Mouse (Mus musculus) small intestine, adult 2 months (tissue): Measurements from ENCODE around the gene 1110051M20Rik. TPM values are rescaled to one million over a fixed set of nuclear protein-coding genes. Genes with fewer than 3 reads are reported as not detected.
A peak's percentile ranks its signal among the peaks of the same experiment; 100 is the strongest.

Source experiments
- H3K27ac ChIP-seq: fragments of 200-500 bp; 2 replicates; pipeline ENCODE4 v1.5.1; 2012; ENCODE audit warnings: low read depth, low read length, control low read depth, inconsistent platforms; ENCODE audit not compliant: insufficient read depth
- H3K27me3 ChIP-seq: fragments of 200-500 bp; 2 replicates; pipeline ENCODE4 v1.6.1; 2012; ENCODE audit warnings: mild to moderate bottlenecking, moderate library complexity, low read length, inconsistent platforms; ENCODE audit not compliant: control insufficient read depth, insufficient read depth
- H3K36me3 ChIP-seq: fragments of 200-500 bp; 2 replicates; pipeline ENCODE4 v1.6.1; 2012; ENCODE audit warnings: mild to moderate bottlenecking, low read length, control low read depth, inconsistent platforms; ENCODE audit not compliant: control insufficient read depth, insufficient read depth
- H3K4me1 ChIP-seq: fragments of 200-500 bp; 2 replicates; pipeline ENCODE4 v1.6.1; 2012; ENCODE audit warnings: low read length, inconsistent platforms, mixed read lengths; ENCODE audit not compliant: control insufficient read depth, insufficient read depth, insufficient read length
- H3K4me3 ChIP-seq: fragments of 200-500 bp; 2 replicates; pipeline ENCODE4 v1.5.1; 2012; ENCODE audit warnings: low read depth, mild to moderate bottlenecking, control low read depth, inconsistent platforms, low read length, moderate library complexity
- CTCF ChIP-seq: fragments of 200-500 bp; IDR thresholded peaks from 2 replicates; pipeline ENCODE4 v1.5.1; 2012; ENCODE audit warnings: low read depth, mild to moderate bottlenecking, control low read depth, inconsistent platforms, low read length, moderate library complexity, mixed read lengths; ENCODE audit not compliant: insufficient replicate concordance, insufficient read length; ENCODE audit errors: extremely low read depth
- POLR2A ChIP-seq: fragments of 200-500 bp; IDR thresholded peaks from 2 replicates; pipeline ENCODE4 v1.6.1; 2012; ENCODE audit warnings: low read depth, mild to moderate bottlenecking, control low read depth, inconsistent platforms, low read length, moderate library complexity
- WGBS: fragments of 180-500 bp; shearing (Covaris S2); methylation state at CpG from one replicate; pipeline ENCODE4 v1.1.7; 2018; 5-methylcytosine and 5-hydroxymethylcytosine counted together
- polyA plus RNA-seq: library from polyadenylated mRNA; depleted of rRNA; stranded (reverse); fragments of >200 nt; gene quantifications from 2 replicates; pipeline ENCODE4 v1.2.3, GENCODE M21; 2012

The 1110051M20Rik gene
- polyA plus RNA-seq, 1 experiment: 3.9 TPM

GRCm38 (mm10) chr2:91465934-91466333 is 21.4 kb upstream of the 1110051M20Rik start:
- no peaks in the 10 kb centered on the region; the same call in 1 of the 2 replicates for H3K36me3 ChIP-seq
- H3K4me3 ChIP-seq: no peak overlapping the region
- no peaks in the 10 kb centered on the region for H3K27me3 ChIP-seq
- TF ChIP-seq CTCF (no peak), POLR2A (no peak)
- WGBS: 30% methylated on average over 3 of the region's 3 CpGs
- H3K27ac ChIP-seq: peak overlapping the region; percentile 81
- H3K4me1 ChIP-seq: peaks cover 24% of the 10 kb centered on the region

GRCm38 (mm10) chr2:91462681-91463080 is 18.2 kb upstream of the 1110051M20Rik start:
- Histone ChIP-seq H3K4me1 (peaks cover 28% of the 10 kb centered on the region), H3K27me3 (no peaks in the 10 kb centered on the region), H3K36me3 (no peaks in the 10 kb centered on the region; the same call in 1 of the 2 replicates), H3K4me3 (peak overlapping the region; percentile 5; the same call in 1 of the 2 replicates), H3K27ac (no peak overlapping the region)
- 35% methylated on average over 12 of the region's 12 CpGs for WGBS
- TF ChIP-seq POLR2A: no peak
- no peak for TF ChIP-seq CTCF

- Histone ChIP-seq H3K27me3 (no peaks in the 10 kb centered on the region), H3K27ac (no peak overlapping the region), H3K4me3 (no peak overlapping the region), H3K4me1 (peaks cover 28% of the 10 kb centered on the region), H3K36me3 (no peaks in the 10 kb centered on the region; the same call in 1 of the 2 replicates)
- TF ChIP-seq CTCF (no peak), POLR2A (no peak)
- WGBS: 37% methylated on average over 2 of the region's 2 CpGs
These were observed 17.7 kb upstream of the 1110051M20Rik start for GRCm38 (mm10) chr2:91462196-91462595.

- WGBS: 37% methylated on average over 3 of the region's 3 CpGs
- H3K27ac ChIP-seq: peak overlapping the region; percentile 33; the same call in 1 of the 2 replicates
These were observed 16.8 kb upstream of the 1110051M20Rik start for GRCm38 (mm10) chr2:91461341-91461740.

GRCm38 (mm10) chr2:91460771-91461170 is 16.3 kb upstream of the 1110051M20Rik start:
- 33% methylated on average over 7 of the region's 7 CpGs for WGBS
- H3K27ac ChIP-seq: 0 out of 2 replicates have a peak overlapping the region, but pooled peaks have one; percentile 10

More at GRCm38 (mm10) chr2:91461341-91461740, 16.8 kb upstream of the 1110051M20Rik start:
- no peaks in the 10 kb centered on the region for H3K27me3 ChIP-seq
- peaks cover 21% of the 10 kb centered on the region for H3K4me1 ChIP-seq
- H3K36me3 ChIP-seq: no peaks in the 10 kb centered on the region; the same call in 1 of the 2 replicates
- no peak overlapping the region for H3K4me3 ChIP-seq
- TF ChIP-seq CTCF: no peak
- TF ChIP-seq POLR2A: no peak

GRCm38 (mm10) chr2:91460076-91460475 is 15.6 kb upstream of the 1110051M20Rik start:
- WGBS: 81% methylated on average over 6 of the region's 6 CpGs
- Histone ChIP-seq H3K27ac (no peak overlapping the region), H3K4me3 (no peak overlapping the region)

More at GRCm38 (mm10) chr2:91460771-91461170, 16.3 kb upstream of the 1110051M20Rik start:
- Histone ChIP-seq H3K4me1 (peaks cover 18% of the 10 kb centered on the region), H3K36me3 (no peaks in the 10 kb centered on the region; the same call in 1 of the 2 replicates), H3K27me3 (no peaks in the 10 kb centered on the region), H3K4me3 (no peak overlapping the region)
- TF ChIP-seq CTCF (no peak), POLR2A (no peak)

GRCm38 (mm10) chr2:91458673-91459391 is 14.3 kb upstream of the 1110051M20Rik start:
- H3K36me3 ChIP-seq: no peaks in the 10 kb centered on the region; the same call in 1 of the 2 replicates

More at GRCm38 (mm10) chr2:91460076-91460475, 15.6 kb upstream of the 1110051M20Rik start:
- Histone ChIP-seq H3K27me3 (no peaks in the 10 kb centered on the region), H3K4me1 (peaks cover 18% of the 10 kb centered on the region), H3K36me3 (no peaks in the 10 kb centered on the region; the same call in 1 of the 2 replicates)
- TF ChIP-seq POLR2A (no peak), CTCF (peak; percentile 26; the same call in 1 of the 2 replicates)

More at GRCm38 (mm10) chr2:91458673-91459391, 14.3 kb upstream of the 1110051M20Rik start:
- H3K27ac ChIP-seq: peak overlapping the region; percentile 74
- peak overlapping the region; percentile 82 for H3K4me3 ChIP-seq
- H3K27me3 ChIP-seq: no peaks in the 10 kb centered on the region
- TF ChIP-seq POLR2A (no peak; the same call in 1 of the 2 replicates), CTCF (no peak; the same call in 1 of the 2 replicates)
- H3K4me1 ChIP-seq: peaks cover 18% of the 10 kb centered on the region
- whole genome bisulfite sequencing: under 1% methylated on average over 32 of the region's 32 CpGs
